Comparison of ENCODE assay signal across 10 mouse cellular contexts in genomic region chr4:150091887-150092582, GRCm38 (mm10). TPM values are rescaled to one million over a fixed set of nuclear protein-coding genes. Genes with fewer than 3 reads are reported as not detected.
DNase-seq lines count a peak whose midpoint lies in the region; ATAC-seq and TF ChIP-seq lines count a peak whose summit lies in the region.
"Had no signal": no experiment of that assay in that cellular context is flagged by ENCODE, and none has a peak within 500 bp of the region (broad histone marks: within the 10 kb centered on the region; RNA-seq: fewer than 3 reads in every experiment).

No protein-coding gene starts in this region.

- no peak overlapping the region for H3K27ac ChIP-seq in forebrain, postnatal 0 days (ENCODE audit: low read depth, low read length)
- no peak overlapping the region for H3K27ac ChIP-seq in forebrain, embryonic 12.5 days
- no peak overlapping the region for H3K27ac ChIP-seq in midbrain, embryonic 10.5 days (replicated peaks)
- H3K27ac ChIP-seq in midbrain, embryonic 14.5 days (replicated peaks; ENCODE audit: low read depth, low read length): no peak overlapping the region
- no peak overlapping the region for H3K27ac ChIP-seq in forebrain, embryonic 14.5 days (ENCODE audit: low read depth, low read length)

- ATAC-seq in forebrain, postnatal 0 days: no peak
- ATAC-seq in forebrain, embryonic 12.5 days (ENCODE audit: low FRiP score): no peak
- ATAC-seq in midbrain, embryonic 14.5 days (ENCODE audit: low FRiP score, low TSS enrichment): no peak
- no peak for ATAC-seq in forebrain, embryonic 14.5 days

- H3K27me3 ChIP-seq in forebrain, postnatal 0 days (ENCODE audit: insufficient read depth, low read length): peaks cover 3% of the 10 kb centered on the region
- H3K27me3 ChIP-seq in forebrain, embryonic 12.5 days: peaks cover 93% of the 10 kb centered on the region
- H3K27me3 ChIP-seq in midbrain, embryonic 10.5 days (ENCODE audit: low read depth, poor library complexity, severe bottlenecking): peaks cover 95% of the 10 kb centered on the region
- H3K27me3 ChIP-seq in midbrain, embryonic 14.5 days (ENCODE audit: control insufficient read depth, insufficient read depth, low read length): peaks cover 21% of the 10 kb centered on the region; the same call in 1 of the 2 replicates
- H3K27me3 ChIP-seq in forebrain, embryonic 14.5 days (replicated peaks; ENCODE audit: control insufficient read depth, insufficient read depth, low read length): peaks cover 14% of the 10 kb centered on the region

- intact Hi-C loops in left cerebral cortex, postnatal 25 days (cut with DNase I): no loop called here

- H3K4me1 ChIP-seq in forebrain, postnatal 0 days (ENCODE audit: insufficient read depth): peaks cover 6% of the 10 kb centered on the region
- peaks cover 23% of the 10 kb centered on the region for H3K4me1 ChIP-seq in forebrain, embryonic 12.5 days
- H3K4me1 ChIP-seq in midbrain, embryonic 10.5 days: peaks cover 40% of the 10 kb centered on the region
- H3K4me1 ChIP-seq in midbrain, embryonic 14.5 days (ENCODE audit: control insufficient read depth, insufficient read depth, low read length): peaks cover 8% of the 10 kb centered on the region
- peaks cover 7% of the 10 kb centered on the region; the same call in 1 of the 2 replicates for H3K4me1 ChIP-seq in forebrain, embryonic 14.5 days (ENCODE audit: control insufficient read depth, insufficient read depth, low read length)

- no peak overlapping the region for H3K9ac ChIP-seq in forebrain, postnatal 0 days
- no peak overlapping the region for H3K9ac ChIP-seq in forebrain, embryonic 12.5 days
- no peak overlapping the region for H3K9ac ChIP-seq in midbrain, embryonic 14.5 days (replicated peaks; ENCODE audit: low read length)
- H3K9ac ChIP-seq in forebrain, embryonic 14.5 days (ENCODE audit: low read length): no peak overlapping the region

- no peaks in the 10 kb centered on the region for H3K36me3 ChIP-seq in forebrain, postnatal 0 days (ENCODE audit: insufficient read depth)
- H3K36me3 ChIP-seq in forebrain, embryonic 12.5 days (replicated peaks): no peaks in the 10 kb centered on the region
- no peaks in the 10 kb centered on the region for H3K36me3 ChIP-seq in midbrain, embryonic 10.5 days
- no peaks in the 10 kb centered on the region for H3K36me3 ChIP-seq in midbrain, embryonic 14.5 days (ENCODE audit: control insufficient read depth, insufficient read depth, low read length)
- no peaks in the 10 kb centered on the region for H3K36me3 ChIP-seq in forebrain, embryonic 14.5 days (ENCODE audit: control insufficient read depth, insufficient read depth, low read length)

- DNase-seq in forebrain, postnatal 0 days: no peak
- peak; percentile 42 for DNase-seq in midbrain, embryonic 10.5 days (ENCODE audit: low spot score)
- no peak for DNase-seq in midbrain, embryonic 14.5 days
- DNase-seq in cerebellum, adult 8-10 months: peak; percentile 51
- DNase-seq in naive thymus-derived CD4-positive, alpha-beta T cell, adult 2 months (ENCODE audit: low read depth): peak; percentile 73
- no peak for DNase-seq in forebrain, embryonic 14.5 days (ENCODE audit: low spot score)
- no peak for DNase-seq in left cerebral cortex, postnatal 25 days (ENCODE audit: low spot score in 2 of 2)

- H3K9me3 ChIP-seq in forebrain, postnatal 0 days (ENCODE audit: low read length): no peaks in the 10 kb centered on the region
- no peaks in the 10 kb centered on the region for H3K9me3 ChIP-seq in forebrain, embryonic 12.5 days
- no peaks in the 10 kb centered on the region for H3K9me3 ChIP-seq in midbrain, embryonic 10.5 days (replicated peaks)
- no peaks in the 10 kb centered on the region for H3K9me3 ChIP-seq in midbrain, embryonic 14.5 days (ENCODE audit: control insufficient read depth, low read length)
- no peaks in the 10 kb centered on the region for H3K9me3 ChIP-seq in forebrain, embryonic 14.5 days (replicated peaks; ENCODE audit: control insufficient read depth, low read length)

- WGBS in forebrain, postnatal 0 days: 85% methylated on average over 18 of the region's 18 CpGs
- WGBS in forebrain, embryonic 12.5 days: 83% methylated on average over 18 of the region's 18 CpGs
- 85% methylated on average over 18 of the region's 18 CpGs for WGBS in midbrain, embryonic 10.5 days
- WGBS in midbrain, embryonic 14.5 days: 84% methylated on average over 18 of the region's 18 CpGs
- 81% methylated on average over 18 of the region's 18 CpGs for WGBS in forebrain, embryonic 14.5 days

- TF ChIP-seq CTCF in forebrain, postnatal 0 days (IDR thresholded peaks at IDR 0.05; ENCODE audit: low read depth): peak; percentile 62

- no peak overlapping the region for H3K4me3 ChIP-seq in forebrain, postnatal 0 days (ENCODE audit: low read depth, low read length)
- H3K4me3 ChIP-seq in forebrain, embryonic 12.5 days (replicated peaks): no peak overlapping the region
- no peak overlapping the region for H3K4me3 ChIP-seq in midbrain, embryonic 10.5 days
- no peak overlapping the region for H3K4me3 ChIP-seq in midbrain, embryonic 14.5 days (replicated peaks; ENCODE audit: low read depth, low read length)
- H3K4me3 ChIP-seq in forebrain, embryonic 14.5 days (ENCODE audit: low read depth, low read length): no peak overlapping the region

- no peak overlapping the region for H3K4me2 ChIP-seq in forebrain, postnatal 0 days (ENCODE audit: low read depth)
- no peak overlapping the region for H3K4me2 ChIP-seq in forebrain, embryonic 12.5 days
- no peak overlapping the region for H3K4me2 ChIP-seq in midbrain, embryonic 14.5 days (ENCODE audit: low read length)
- no peak overlapping the region for H3K4me2 ChIP-seq in forebrain, embryonic 14.5 days (ENCODE audit: low read length)

RNA-seq across cellular contexts. Expression of gene Gpr157, which starts 4.9 kb away (rescaled TPM):
- total RNA-seq in forebrain, postnatal 0 days (2014; rRNA removed): 1.3 and 1.8 TPM in 2 replicates
- polyA plus RNA-seq in forebrain, postnatal 0 days (2015; fragmentation: Nextera tagmentation; extraction: Ambion mirVana): 0.31 TPM in 2 replicates
- 0.32 and 0.54 TPM in 2 replicates for polyA plus RNA-seq in forebrain, embryonic 12.5 days (2016; fragmentation: Nextera tagmentation; extraction: Ambion mirVana)
- polyA plus RNA-seq in midbrain, embryonic 10.5 days (2016; fragmentation: Nextera tagmentation; extraction: Ambion mirVana): 0.60 and 0.62 TPM in 2 replicates
- polyA plus RNA-seq in midbrain, embryonic 14.5 days (2014; fragmentation: Nextera tagmentation; extraction: Ambion mirVana): 0.11 and 0.25 TPM in 2 replicates
- polyA plus RNA-seq in forebrain, embryonic 14.5 days (2014; fragmentation: Nextera tagmentation; extraction: Ambion mirVana): 0.05 and 0.06 TPM in 2 replicates
- 1 to 10 TPM; 1.1 to 1.4 TPM for total RNA-seq in left cerebral cortex, postnatal 25 days (2021)

RNA-seq across cellular contexts. Expression of gene Slc2a5, which starts 27.0 kb away (rescaled TPM):
- total RNA-seq in forebrain, postnatal 0 days (2014; rRNA removed): 1.8 and 3.4 TPM in 2 replicates
- 1.4 and 3.2 TPM in 2 replicates for polyA plus RNA-seq in forebrain, postnatal 0 days (2015; fragmentation: Nextera tagmentation; extraction: Ambion mirVana)
- 1.1 and 1.3 TPM in 2 replicates for polyA plus RNA-seq in forebrain, embryonic 12.5 days (2016; fragmentation: Nextera tagmentation; extraction: Ambion mirVana)
- 1.3 and 1.8 TPM in 2 replicates for polyA plus RNA-seq in midbrain, embryonic 10.5 days (2016; fragmentation: Nextera tagmentation; extraction: Ambion mirVana)
- 1.4 and 1.5 TPM in 2 replicates for polyA plus RNA-seq in midbrain, embryonic 14.5 days (2014; fragmentation: Nextera tagmentation; extraction: Ambion mirVana)
- polyA plus RNA-seq in forebrain, embryonic 14.5 days (2014; fragmentation: Nextera tagmentation; extraction: Ambion mirVana): 2.3 and 3.2 TPM in 2 replicates
- total RNA-seq in left cerebral cortex, postnatal 25 days (2021): 1 to 10 TPM; 4.9 to 6.3 TPM

RNA-seq across cellular contexts. Expression of gene Slc2a7, which starts 56.7 kb away (rescaled TPM):
- not detected in 2 replicates for total RNA-seq in forebrain, postnatal 0 days (2014; rRNA removed)
- not detected in 2 replicates for polyA plus RNA-seq in forebrain, postnatal 0 days (2015; fragmentation: Nextera tagmentation; extraction: Ambion mirVana)
- not detected in 2 replicates for polyA plus RNA-seq in forebrain, embryonic 12.5 days (2016; fragmentation: Nextera tagmentation; extraction: Ambion mirVana)
- polyA plus RNA-seq in midbrain, embryonic 10.5 days (2016; fragmentation: Nextera tagmentation; extraction: Ambion mirVana): not detected in 2 replicates
- not detected in 2 replicates for polyA plus RNA-seq in midbrain, embryonic 14.5 days (2014; fragmentation: Nextera tagmentation; extraction: Ambion mirVana)
- polyA plus RNA-seq in forebrain, embryonic 14.5 days (2014; fragmentation: Nextera tagmentation; extraction: Ambion mirVana): not detected in 2 replicates
- not detected for total RNA-seq in left cerebral cortex, postnatal 25 days (2021)
- total RNA-seq: adrenal gland, postnatal 4 days had no signal
- polyA plus RNA-seq: heart, embryonic 16.5 days had no signal

Comparison
In these comparisons a context has a peak if more than half of its experiments do, and no peak if none do; other contexts are left out.
1. DNase-seq: peak in midbrain, embryonic 10.5 days (single experiment), cerebellum, adult 8-10 months (single experiment) and naive thymus-derived CD4-positive, alpha-beta T cell, adult 2 months (single experiment); none in forebrain, postnatal 0 days (single experiment), midbrain, embryonic 14.5 days (single experiment), forebrain, embryonic 14.5 days (single experiment) and left cerebral cortex, postnatal 25 days (0 of 2).